9 mouse cellular contexts compared by ENCODE assay signal in genomic region chr2:33179171-33179929, GRCm38 (mm10). TPM values are rescaled to one million over a fixed set of nuclear protein-coding genes. Genes with fewer than 3 reads are reported as not detected.
DNase-seq lines count a peak whose midpoint lies in the region; TF ChIP-seq lines count a peak whose summit lies in the region.
"Had no signal": no experiment of that assay in that cellular context is flagged by ENCODE, and none has a peak within 500 bp of the region (broad histone marks: within the 10 kb centered on the region; RNA-seq: fewer than 3 reads in every experiment).

No protein-coding gene starts in this region.

- no peak for TF ChIP-seq POLR2A in olfactory bulb, adult 2 months (IDR thresholded peaks at IDR 0.05; ENCODE audit: insufficient read depth, low read depth, low read length)

- H3K27ac ChIP-seq in layer of hippocampus, adult 2 months = peak overlapping the region; percentile 33; the same call in 1 of the 2 replicates
- H3K27ac ChIP-seq in olfactory bulb, adult 2 months (ENCODE audit: insufficient read depth, low read depth, low read length) = peak overlapping the region; percentile 66
- H3K27ac ChIP-seq: liver, embryonic 14.5 days had no signal

- WGBS in olfactory bulb, adult 2 months = 39% methylated on average over 14 of the region's 14 CpGs

- peaks cover 43% of the 10 kb centered on the region for H3K4me1 ChIP-seq in olfactory bulb, adult 2 months (ENCODE audit: control insufficient read depth, insufficient read depth, low read length)

- H3K4me3 ChIP-seq in layer of hippocampus, adult 2 months = no peak overlapping the region
- no peak overlapping the region for H3K4me3 ChIP-seq in olfactory bulb, adult 2 months (ENCODE audit: insufficient read depth, low read depth, low read length)

- DNase-seq in cerebellum, postnatal 25 days = peak; percentile 45 to 50
- no peak for DNase-seq in cerebellum, adult 11-12 months
- no peak for DNase-seq in layer of hippocampus, adult 2 months (ENCODE audit: low spot score in 2 of 2)
- no peak for DNase-seq in layer of hippocampus, adult 18-20 months (ENCODE audit: low spot score in 2 of 2)
- peak; percentile 39 for DNase-seq in induced T-regulatory cell, adult 2 months (ENCODE audit: low read depth)
- DNase-seq in embryo, embryonic 10 days (ENCODE audit: low spot score) = no peak
- DNase-seq in right cerebral cortex, adult 2 months (ENCODE audit: low spot score in 2 of 2) = no peak

- no peak for TF ChIP-seq CTCF in layer of hippocampus, adult 2 months (conservative IDR thresholded peaks at IDR 0.05)
- no peak for TF ChIP-seq CTCF in olfactory bulb, adult 2 months (IDR thresholded peaks at IDR 0.05; ENCODE audit: insufficient read depth, low read depth, low read length)

RNA-seq across cellular contexts. Expression of gene Angptl2, which starts 36.5 kb away (rescaled TPM):
- total RNA-seq in layer of hippocampus, adult 2 months (2021) = 1 to 10 TPM in 1 of 2 experiments, under 1 TPM in 1; 0.81 to 2.2 TPM
- 1 to 10 TPM in 1 of 2 experiments, under 1 TPM in 1; 0.94 to 1.5 TPM for total RNA-seq in layer of hippocampus, adult 18-20 months (2021)
- not detected in 2 replicates for polyA plus RNA-seq in olfactory bulb, adult 2 months (2012; ENCODE audit: insufficient read depth, insufficient read length, low replicate concordance, missing spikeins)

RNA-seq across cellular contexts. Expression of gene Garnl3, which starts 47.9 kb away (rescaled TPM):
- total RNA-seq in layer of hippocampus, adult 2 months (2021) = 10 to 100 TPM; 31.7 to 35.2 TPM
- total RNA-seq in layer of hippocampus, adult 18-20 months (2021) = 10 to 100 TPM; 28.7 to 37.6 TPM
- not detected in 2 replicates for polyA plus RNA-seq in olfactory bulb, adult 2 months (2012; ENCODE audit: insufficient read depth, insufficient read length, low replicate concordance, missing spikeins)

Comparison
In these comparisons a context has a peak if more than half of its experiments do, and no peak if none do; other contexts are left out.
1. DNase-seq: peak in cerebellum, postnatal 25 days (2 of 2) and induced T-regulatory cell, adult 2 months (single experiment); none in cerebellum, adult 11-12 months (single experiment), layer of hippocampus, adult 2 months (0 of 2), layer of hippocampus, adult 18-20 months (0 of 2), embryo, embryonic 10 days (single experiment) and right cerebral cortex, adult 2 months (0 of 2).